Mouse (Mus musculus) stomach, postnatal 0 days (tissue): ENCODE data around the gene Rfc1.

Source experiments
- CTCF ChIP-seq: IDR thresholded peaks from 2 replicates; pipeline ENCODE4 v1.5.1; 2016; ENCODE audit warnings: antibody characterized with exemption, low read depth, mild to moderate bottlenecking, moderate library complexity
- EP300 ChIP-seq: optimal IDR thresholded peaks from 2 replicates; pipeline ENCODE3; 2016; ENCODE audit warnings: antibody characterized with exemption

DNA sequence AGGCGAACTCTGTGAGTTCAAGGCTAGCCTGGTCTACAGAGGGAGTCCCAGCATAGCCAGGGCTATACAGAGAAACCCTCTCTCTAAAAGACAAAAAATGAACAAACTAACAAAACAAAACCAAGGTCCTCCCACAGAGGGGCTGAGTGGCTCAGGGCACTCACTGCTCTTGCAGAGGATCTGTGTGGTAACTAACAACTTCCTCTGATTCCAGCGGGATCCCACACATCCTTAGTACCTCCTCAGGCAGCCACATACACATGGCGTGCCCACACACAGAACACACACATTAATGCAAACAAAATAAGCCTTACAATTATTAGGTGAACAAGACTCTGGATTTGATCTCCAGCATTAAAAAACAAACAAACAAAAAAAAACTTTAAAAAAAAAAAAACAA, 22.3 kb upstream of the Rfc1 start:
- TF ChIP-seq CTCF (no peak), EP300 (no peak)
